Mouse (Mus musculus) kidney, adult 11 months (tissue): Measurements from ENCODE around the gene Siah2.

Source experiments
- DNase-seq: peaks from one replicate; pipeline ENCODE4 v3.0.0; 2022

Gene Siah2

GRCm38 (mm10) chr3:58657356-58657755 is 34.8 kb downstream of the Siah2 start:
- DNase-seq: peak; percentile 37

GRCm38 (mm10) chr3:58655362-58656130 is 36.7 kb downstream of the Siah2 start:
- DNase-seq: peak; percentile 46

- no peak for DNase-seq
Observed at GRCm38 (mm10) chr3:58653907-58654306, 38.3 kb downstream of the Siah2 start.

GRCm38 (mm10) chr3:58650328-58650727 is 41.9 kb downstream of the Siah2 start:
- DNase-seq: no peak

GRCm38 (mm10) chr3:58647179-58647578 is 45.0 kb downstream of the Siah2 start:
- DNase-seq: no peak

- DNase-seq: no peak
Observed at GRCm38 (mm10) chr3:58646180-58646579, 46.0 kb downstream of the Siah2 start.

- peak; percentile 45 for DNase-seq
Observed at GRCm38 (mm10) chr3:58636406-58637295, 55.5 kb downstream of the Siah2 start, which contains the start of gene Erich6. Gene Erich6 (minus strand): TSS chr3:58637207.

- DNase-seq: no peak
Observed at GRCm38 (mm10) chr3:58631693-58632092, 60.5 kb downstream of the Siah2 start.

- DNase-seq: no peak
Observed at GRCm38 (mm10) chr3:58624981-58625380, 67.2 kb downstream of the Siah2 start.
